Mouse (Mus musculus) kidney, postnatal 10 days (tissue): ENCODE measurements at regions not wholly inside any gene's neighbourhood (a gene's known extent, or its start where the extent isn't known, plus 50 kb on each side); places are given as distances from the start of the nearest gene placed in this dataset.

Experiments
- DNase-seq: peaks from one replicate; pipeline ENCODE4 v3.0.0; 2021; ENCODE audit warnings: mixed read lengths

DNA sequence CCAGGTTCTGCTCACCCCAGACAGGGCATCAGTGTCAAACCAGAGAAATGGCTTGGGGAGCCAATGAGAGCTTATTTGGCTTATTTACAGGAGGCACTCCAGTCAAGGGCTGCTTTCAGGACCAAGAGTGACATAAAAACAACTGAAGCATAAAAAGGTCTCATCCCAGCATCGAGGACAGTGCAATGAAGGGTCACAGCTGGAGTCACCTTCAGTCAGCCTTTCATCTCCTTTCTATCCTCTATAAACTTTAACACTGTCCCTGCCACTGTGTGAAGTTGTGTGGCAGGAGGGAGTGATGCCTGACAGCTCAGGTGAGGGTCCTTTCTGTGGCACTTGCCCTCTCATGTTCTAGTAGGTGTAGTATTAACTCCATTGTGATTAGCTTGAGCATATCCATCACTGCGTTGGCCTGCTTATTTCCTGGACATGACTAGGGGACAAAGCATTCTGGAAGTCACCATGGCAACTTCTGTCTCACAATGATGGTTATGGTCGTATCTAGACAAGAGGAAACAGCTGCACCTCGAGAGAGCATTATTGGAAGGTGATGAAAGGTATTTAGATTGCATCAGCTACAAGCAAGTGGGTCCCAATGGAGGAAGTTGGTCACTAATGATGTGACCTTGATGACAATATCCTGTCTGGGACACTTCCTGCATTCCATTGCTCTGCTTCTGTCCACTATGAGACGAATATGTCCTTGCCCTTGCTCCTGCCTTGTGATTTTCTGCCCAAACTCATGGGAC, 87.8 kb upstream of the Enpp6 start:
- no peak for DNase-seq

DNA sequence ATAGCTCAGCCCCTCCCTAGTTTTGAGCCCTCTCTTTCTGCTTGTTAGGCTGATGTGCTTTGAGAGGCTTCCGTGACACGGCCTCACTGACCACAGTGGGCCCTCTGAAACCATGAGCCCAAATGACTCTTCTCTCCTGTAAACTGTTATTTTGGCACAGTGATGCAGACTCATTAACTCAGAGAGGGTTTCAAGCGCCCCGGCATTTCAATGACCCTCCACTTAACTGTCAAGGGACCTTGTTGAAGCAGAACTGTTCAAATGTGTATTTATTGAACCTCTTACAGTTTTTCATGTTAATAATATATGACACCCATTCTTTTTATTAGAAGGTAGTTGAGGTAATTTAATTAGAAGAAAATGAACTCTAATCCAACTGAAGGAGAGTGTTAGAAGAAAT, 85.9 kb upstream of the Enpp6 start:
- DNase-seq: no peak

GRCm38 (mm10) chr8:46904731-46905130, 82.0 kb upstream of the Enpp6 start:
- DNase-seq: no peak

DNA sequence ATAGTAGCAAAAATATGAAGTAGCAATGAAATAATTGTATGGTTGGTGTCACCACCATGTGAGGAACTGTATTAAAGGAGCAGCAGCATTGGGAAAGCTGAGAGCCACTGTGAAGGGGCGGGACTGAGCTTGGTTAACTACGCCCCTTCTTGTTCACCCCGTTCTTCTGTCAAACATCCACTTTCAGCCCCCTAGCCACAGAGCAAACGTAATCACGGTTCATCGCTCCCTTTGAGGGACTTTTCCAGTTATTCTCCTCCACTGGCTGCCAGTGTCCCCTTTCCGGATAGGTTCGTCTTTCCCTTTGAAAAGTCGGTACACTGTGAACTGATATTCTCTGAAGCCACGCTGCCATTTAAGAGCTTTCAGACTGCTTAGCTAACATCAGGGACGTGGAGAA, 79.3 kb upstream of the Enpp6 start:
- no peak for DNase-seq

- no peak for DNase-seq
Observed at GRCm38 (mm10) chr8:46908186-46908585, 78.5 kb upstream of the Enpp6 start.

- DNase-seq: no peak
Observed at GRCm38 (mm10) chr8:46913956-46914355, 72.7 kb upstream of the Enpp6 start.

DNA sequence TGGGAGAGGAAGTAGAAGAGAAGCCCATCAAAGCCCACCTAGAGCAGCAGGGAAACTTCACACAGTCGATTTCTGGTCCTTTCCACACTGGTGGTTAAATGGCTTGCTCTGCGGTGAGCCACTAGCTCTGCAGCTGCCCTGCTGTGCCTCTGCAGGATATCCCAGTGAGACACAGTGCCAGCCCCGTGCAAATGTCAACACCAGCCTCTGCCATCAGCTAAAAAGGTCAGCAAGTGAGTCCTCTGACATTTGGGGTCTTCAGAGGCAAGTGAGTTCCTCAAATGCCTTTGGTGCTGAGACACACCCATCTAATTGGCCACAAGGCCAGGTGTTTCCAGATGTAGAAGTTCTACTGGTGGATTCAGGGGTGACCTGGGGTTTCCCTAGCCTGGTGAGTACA, 66.6 kb upstream of the Enpp6 start:
- DNase-seq: no peak

DNA sequence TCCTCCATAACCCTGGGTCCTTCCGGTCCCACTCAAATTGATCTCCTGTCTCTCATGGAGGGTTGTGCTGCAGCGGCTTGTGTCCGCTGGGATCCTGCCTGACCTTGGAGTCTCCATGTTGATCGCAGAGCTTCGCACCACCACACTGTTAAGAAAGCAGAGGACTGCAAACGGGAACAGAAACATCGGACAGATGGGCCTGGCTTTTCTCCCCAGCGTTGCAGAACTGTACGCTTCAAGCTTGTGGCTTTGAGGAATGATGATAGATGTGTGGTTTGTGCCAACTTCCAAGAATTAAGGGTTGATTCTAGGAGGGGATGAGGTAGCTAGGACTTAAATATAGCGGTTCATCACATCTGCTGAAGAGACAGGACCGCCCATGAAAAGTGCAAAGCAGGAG, 65.6 kb upstream of the Enpp6 start:
- DNase-seq: no peak

DNA sequence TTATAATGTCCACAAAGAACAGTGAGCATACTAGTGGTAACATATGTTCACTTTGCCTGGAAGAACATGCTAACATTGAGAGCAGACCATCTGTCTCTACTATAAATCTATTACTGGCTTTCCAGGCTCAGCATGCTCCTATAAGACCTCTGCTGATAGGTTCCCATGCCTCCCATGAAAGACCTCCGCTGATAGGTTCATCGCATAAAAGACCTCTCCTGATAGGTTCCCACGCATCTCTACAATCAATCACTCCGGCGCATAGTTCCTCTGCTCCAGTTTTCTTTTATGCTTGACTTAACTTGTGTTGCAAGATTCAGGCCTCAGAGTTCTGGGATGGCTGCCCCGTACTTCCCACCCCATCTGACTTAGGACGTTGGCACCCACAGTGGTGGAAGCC, 65.1 kb upstream of the Enpp6 start:
- no peak for DNase-seq

- DNase-seq: no peak
Observed at GRCm38 (mm10) chr8:46924787-46925548, 61.7 kb upstream of the Enpp6 start.

DNA sequence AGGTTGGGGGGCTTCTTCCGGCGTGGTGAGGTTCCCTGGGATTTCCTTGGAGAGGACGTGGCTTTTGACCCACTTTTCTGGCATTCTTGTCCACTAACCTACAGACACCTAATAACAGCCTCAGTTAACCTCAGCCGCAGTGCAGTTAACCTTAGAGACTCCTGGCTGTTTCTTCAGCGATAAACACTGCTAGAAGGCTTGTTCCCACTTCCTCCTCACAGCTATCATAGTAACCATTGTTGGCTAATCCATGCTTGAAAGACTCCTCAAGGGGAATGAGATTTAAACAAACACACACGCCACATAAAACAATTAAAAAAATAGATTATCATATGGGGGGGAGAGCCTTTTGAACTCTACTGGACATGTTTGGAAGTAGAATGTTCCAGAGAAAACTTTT, 58.0 kb upstream of the Enpp6 start:
- no peak for DNase-seq

- DNase-seq: no peak
Observed at GRCm38 (mm10) chr8:46929678-46930077, 57.0 kb upstream of the Enpp6 start.

DNA sequence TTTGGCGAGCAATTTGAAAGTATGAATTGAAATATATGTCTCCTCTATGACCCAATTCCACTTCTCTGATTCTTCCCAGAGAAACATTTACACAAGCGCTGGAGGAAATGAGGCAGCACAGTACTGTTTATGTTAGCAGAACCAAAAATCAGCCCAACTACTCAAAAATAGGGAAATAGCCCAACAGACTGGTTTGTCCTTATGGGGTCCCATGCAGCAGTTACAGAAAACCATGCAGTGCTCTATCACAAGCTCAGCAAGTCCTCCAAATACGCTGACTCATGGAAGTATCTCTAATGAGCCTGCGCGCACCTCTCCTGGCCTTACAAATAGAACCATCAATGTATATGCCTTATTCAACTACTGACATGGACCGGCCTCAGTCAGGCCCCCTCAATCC, 55.4 kb upstream of the Enpp6 start:
- DNase-seq: no peak

DNA sequence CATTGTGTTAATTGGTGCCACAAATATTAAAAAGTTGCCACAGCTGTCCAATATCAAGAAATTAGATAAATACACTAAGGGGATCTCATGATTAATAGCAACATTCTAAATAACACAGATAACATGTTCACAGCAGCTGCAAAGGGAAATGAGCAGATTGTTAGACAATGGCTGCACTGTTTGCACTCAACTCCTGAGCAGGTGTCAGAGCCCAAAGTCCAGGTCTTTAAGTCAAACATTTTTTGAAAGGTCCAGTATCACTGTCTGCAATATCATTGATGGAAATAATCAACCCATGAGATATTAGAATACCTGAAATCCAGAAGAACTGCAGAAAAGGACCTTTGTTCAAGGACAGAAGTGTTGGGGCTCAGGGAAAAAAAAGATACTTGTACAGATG, 53.4 kb upstream of the Enpp6 start:
- no peak for DNase-seq

GRCm38 (mm10) chr8:46934254-46934653, 52.4 kb upstream of the Enpp6 start:
- DNase-seq: no peak

- peak; percentile 74 for DNase-seq
Observed at GRCm38 (mm10) chr8:46934898-46935297, 51.8 kb upstream of the Enpp6 start.

DNA sequence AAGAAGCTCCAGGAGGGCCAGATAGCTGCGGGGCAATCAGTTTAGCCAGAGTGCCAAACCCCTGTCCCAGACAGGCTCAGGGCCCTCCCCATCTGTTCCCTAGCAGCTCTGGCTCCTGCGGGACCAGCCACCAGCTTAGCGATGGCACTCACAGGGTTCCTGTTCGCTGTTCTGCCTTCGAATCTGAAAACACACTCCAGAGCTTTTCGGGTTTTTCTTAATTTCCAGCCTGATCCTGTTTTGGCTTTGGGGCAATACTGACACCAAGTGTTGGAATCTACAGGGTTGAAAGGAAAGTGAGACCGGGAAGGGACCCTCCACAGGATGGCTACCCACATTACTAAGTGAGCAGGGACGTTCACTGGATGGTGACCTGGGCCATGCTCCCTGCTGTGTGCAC, 50.6 kb upstream of the Enpp6 start:
- peak; percentile 40 for DNase-seq
